Mouse (Mus musculus) neural tube, embryonic 15.5 days (tissue): ENCODE data around the gene Olfr1043. TPM values are rescaled to one million over a fixed set of nuclear protein-coding genes. Genes with fewer than 3 reads are reported as not detected.

Experiments
- polyA plus RNA-seq: library from polyadenylated mRNA; unstranded; fragments of >200 nt; fragmentation: Nextera tagmentation; extraction: Ambion mirVana; gene quantifications from 2 replicates; pipeline ENCODE4 v1.2.1, GENCODE M21; 2015

The Olfr1043 gene
- polyA plus RNA-seq, 1 experiment from 2014 or later = not detected

Other genes starting within 250 kb of the Olfr1043 start
- gene Olfr1026, start 246.0 kb downstream of the Olfr1043 start, polyA plus RNA-seq = not detected in 2 replicates
- not detected in 2 replicates for gene Olfr1028, start 217.1 kb downstream of the Olfr1043 start, polyA plus RNA-seq
- not detected in 2 replicates for gene Olfr1029, start 193.6 kb downstream of the Olfr1043 start, polyA plus RNA-seq
- not detected in 2 replicates for gene Olfr1030, start 188.2 kb downstream of the Olfr1043 start, polyA plus RNA-seq
- not detected in 2 replicates for gene Olfr1031, start 177.2 kb downstream of the Olfr1043 start, polyA plus RNA-seq
- not detected in 2 replicates for gene Olfr1032, start 162.0 kb downstream of the Olfr1043 start, polyA plus RNA-seq
- gene Olfr1033, start 146.9 kb downstream of the Olfr1043 start, polyA plus RNA-seq = 0.04 and 0.28 TPM in 2 replicates
- not detected in 2 replicates for gene Olfr1034, start 121.7 kb downstream of the Olfr1043 start, polyA plus RNA-seq
- gene Olfr1036, start 93.5 kb downstream of the Olfr1043 start, polyA plus RNA-seq = not detected in 2 replicates
- gene Olfr1037, start 80.1 kb downstream of the Olfr1043 start, polyA plus RNA-seq = not detected in 2 replicates
- not detected in 2 replicates for gene Olfr1039, start 31.6 kb downstream of the Olfr1043 start, polyA plus RNA-seq
- not detected in 2 replicates for gene Olfr1040, start 20.8 kb downstream of the Olfr1043 start, polyA plus RNA-seq
- gene Olfr1042, start 5.7 kb downstream of the Olfr1043 start, polyA plus RNA-seq = not detected in 2 replicates
- gene Olfr1044, start 10.3 kb upstream of the Olfr1043 start, polyA plus RNA-seq = not detected in 2 replicates
- not detected in 2 replicates for gene Olfr52, start 18.2 kb upstream of the Olfr1043 start, polyA plus RNA-seq
- gene Olfr1045, start 35.5 kb upstream of the Olfr1043 start, polyA plus RNA-seq = not detected in 2 replicates
- not detected in 2 replicates for gene Olfr1046, start 51.8 kb upstream of the Olfr1043 start, polyA plus RNA-seq
- not detected in 2 replicates for gene Olfr1047, start 63.9 kb upstream of the Olfr1043 start, polyA plus RNA-seq
- not detected in 2 replicates for gene Olfr1048, start 72.8 kb upstream of the Olfr1043 start, polyA plus RNA-seq
- gene Olfr1049, start 90.8 kb upstream of the Olfr1043 start, polyA plus RNA-seq = not detected in 2 replicates
- gene Olfr1051, start 111.6 kb upstream of the Olfr1043 start, polyA plus RNA-seq = not detected in 2 replicates
- not detected in 2 replicates for gene Olfr1052, start 124.9 kb upstream of the Olfr1043 start, polyA plus RNA-seq
- gene Olfr1053, start 147.8 kb upstream of the Olfr1043 start, polyA plus RNA-seq = not detected in 2 replicates
- not detected in 2 replicates for gene Olfr1054, start 167.9 kb upstream of the Olfr1043 start, polyA plus RNA-seq
- gene Olfr1055, start 182.8 kb upstream of the Olfr1043 start, polyA plus RNA-seq = not detected in 2 replicates
- gene Olfr1056, start 194.9 kb upstream of the Olfr1043 start, polyA plus RNA-seq = not detected in 2 replicates
- gene Olfr1057, start 210.9 kb upstream of the Olfr1043 start, polyA plus RNA-seq = not detected in 2 replicates
- not detected in 2 replicates for gene Olfr1058, start 221.0 kb upstream of the Olfr1043 start, polyA plus RNA-seq
- not detected in 2 replicates for gene Olfr1061, start 246.5 kb upstream of the Olfr1043 start, polyA plus RNA-seq